ENCODE assay signal across 26 mouse cellular contexts in genomic region chr1:160084239-160084638, GRCm38 (mm10).
"Had no signal": no experiment of that assay in that cellular context is flagged by ENCODE, and none has a peak within 500 bp of the region (broad histone marks: within the 10 kb centered on the region; RNA-seq: fewer than 3 reads in every experiment).

No protein-coding gene starts in this region.

- H3K4me3 ChIP-seq: heart, adult 2 months; heart, embryonic 13.5 days; heart, embryonic 15.5 days; hindbrain, embryonic 13.5 days; hindbrain, embryonic 15.5 days; left cerebral cortex, adult 2 months; limb, embryonic 10.5 days; limb, embryonic 12.5 days; liver, embryonic 13.5 days; liver, embryonic 15.5 days had no signal

- H3K27ac ChIP-seq: heart, adult 2 months; heart, embryonic 13.5 days; heart, embryonic 15.5 days; hindbrain, embryonic 13.5 days; hindbrain, embryonic 15.5 days; hindbrain, postnatal 0 days; left cerebral cortex, adult 2 months; limb, embryonic 10.5 days; limb, embryonic 12.5 days; liver, embryonic 13.5 days; liver, embryonic 15.5 days had no signal

- H3K4me1 ChIP-seq: heart, embryonic 13.5 days; heart, embryonic 15.5 days; hindbrain, embryonic 15.5 days; limb, embryonic 12.5 days had no signal

- H3K9me3 ChIP-seq: heart, embryonic 13.5 days; heart, embryonic 15.5 days; hindbrain, embryonic 13.5 days; hindbrain, embryonic 15.5 days; limb, embryonic 10.5 days; limb, embryonic 12.5 days; liver, embryonic 13.5 days; liver, embryonic 15.5 days had no signal

- H3K4me2 ChIP-seq: heart, embryonic 11.5 days; heart, embryonic 13.5 days; heart, embryonic 15.5 days; hindbrain, embryonic 13.5 days; hindbrain, embryonic 15.5 days; limb, embryonic 12.5 days; liver, embryonic 11.5 days; liver, embryonic 13.5 days; liver, embryonic 15.5 days had no signal

- H3K27me3 ChIP-seq: heart, embryonic 13.5 days; heart, embryonic 15.5 days; hindbrain, embryonic 15.5 days; liver, embryonic 13.5 days; liver, embryonic 15.5 days had no signal

- ATAC-seq: hindbrain, postnatal 0 days; intestine, embryonic 16.5 days; liver, postnatal 0 days had no signal

- DNase-seq: gastrocnemius, postnatal 14 days; gastrocnemius, postnatal 36 days; heart, adult 11 months; heart, adult 2 months; heart, postnatal 14 days; heart, postnatal 36 days; kidney, adult 11 months; kidney, adult 2 months; kidney, postnatal 25 days; layer of hippocampus, adult 9-11 months; layer of hippocampus, postnatal 36 days; liver; liver, embryonic 13.5 days; liver, postnatal 0 days had no signal

- H3K9ac ChIP-seq: heart, embryonic 13.5 days; heart, embryonic 15.5 days; hindbrain, embryonic 13.5 days; hindbrain, embryonic 15.5 days; limb, embryonic 12.5 days; liver, embryonic 13.5 days; liver, embryonic 15.5 days; liver, postnatal 0 days had no signal

- H3K36me3 ChIP-seq: heart, embryonic 13.5 days; heart, embryonic 15.5 days; hindbrain, embryonic 13.5 days; hindbrain, embryonic 15.5 days; limb, embryonic 10.5 days; limb, embryonic 12.5 days; liver, embryonic 13.5 days; liver, embryonic 15.5 days had no signal
